Mouse (Mus musculus) bone marrow macrophage, adult 2 months (primary cell): Measurements from ENCODE around the gene Pla2g12b.

Source experiments
- CTCF ChIP-seq: IDR thresholded peaks from 2 replicates; pipeline ENCODE4 v1.5.1; 2012; ENCODE audit warnings: low read depth, mild to moderate bottlenecking, low read length, moderate library complexity
- POLR2A ChIP-seq: IDR thresholded peaks from 2 replicates; pipeline ENCODE4 v1.6.1; 2012; ENCODE audit warnings: mild to moderate bottlenecking, low read depth, low read length, borderline replicate concordance

GRCm38 (mm10) chr10:59435746-59436145 lies 32.3 kb downstream of the Pla2g12b start:
- TF ChIP-seq CTCF = no peak
- TF ChIP-seq POLR2A = no peak
